Mouse (Mus musculus): ENCODE results near the gene Olfr397. TPM values are rescaled to one million over a fixed set of nuclear protein-coding genes. Genes with fewer than 3 reads are reported as not detected.

The Olfr397 gene
- polyA plus RNA-seq (2015; fragmentation: Nextera tagmentation; extraction: Ambion mirVana): not detected in 2 replicates

DNA sequence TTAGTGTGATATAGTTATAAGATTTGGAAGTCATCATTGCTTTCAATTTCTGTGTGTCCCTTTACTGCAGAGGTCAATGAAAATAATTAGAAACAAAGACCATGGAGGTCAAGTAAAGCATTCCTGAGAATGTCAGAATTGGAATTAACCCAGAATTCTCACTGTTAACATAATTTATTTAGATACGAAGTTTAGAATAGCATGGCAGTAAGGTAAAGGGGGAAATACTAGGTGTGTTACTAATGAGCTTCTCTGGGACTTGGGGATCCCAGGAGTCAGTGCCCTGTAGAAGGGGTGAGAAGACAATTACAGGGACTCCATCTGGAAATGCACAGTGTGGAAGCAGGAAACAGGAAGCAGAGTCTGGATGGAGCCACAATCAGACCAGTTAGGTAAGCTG lies at the start of gene Olfr397:
Gene Olfr397, plus strand, starts transcription at position 301 of the 400 bp plus-strand sequence.
- Histone ChIP-seq H3K9me3 (replicated peaks; ENCODE audit: control insufficient read depth, low read length, poor library complexity, severe bottlenecking) (peaks cover 18% of the 10 kb centered on the region; the same call in 1 of the 2 replicates), H3K27me3 (ENCODE audit: control insufficient read depth, insufficient read depth, low read depth, low read length) (no peaks in the 10 kb centered on the region), H3K36me3 (ENCODE audit: control insufficient read depth, insufficient read depth, low read length) (no peaks in the 10 kb centered on the region), H3K4me2 (ENCODE audit: low read length) (no peak within 1 kb of the TSS), H3K9ac (ENCODE audit: low read depth, low read length) (no peak within 1 kb of the TSS), H3K4me3 (ENCODE audit: low read depth, low read length) (no peak within 1 kb of the TSS), H3K4me1 (ENCODE audit: control insufficient read depth, insufficient read depth, low read length) (no peaks in the 10 kb centered on the region), H3K27ac (ENCODE audit: low read length) (no peak within 1 kb of the TSS)
- ATAC-seq: no peak
- 74% methylated on average over 1 of the region's 1 CpGs for WGBS

DNA sequence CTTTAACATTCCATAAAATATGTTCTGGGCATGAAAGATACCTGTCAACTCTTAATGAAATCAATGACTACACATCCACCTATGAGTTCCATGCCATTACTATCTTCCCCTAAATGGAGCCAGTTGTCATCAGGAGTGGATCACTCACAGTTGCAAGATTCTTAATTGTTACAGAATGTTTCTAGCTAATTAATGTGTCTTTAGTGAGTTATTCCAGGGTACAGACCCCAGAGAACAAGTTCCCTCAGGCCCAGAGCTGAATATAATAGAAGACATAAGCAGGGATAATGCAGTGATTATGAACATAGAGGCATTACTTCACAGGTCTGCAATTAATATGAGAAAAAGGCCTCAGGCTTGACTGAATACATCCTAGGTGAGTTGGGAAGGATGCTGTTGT lies 24.2 kb upstream of the Olfr397 start, which contains the start of gene Olfr23:
Gene Olfr23, plus strand, starts transcription at position 301 of the 400 bp plus-strand sequence.
- no peak for ATAC-seq
- Histone ChIP-seq H3K4me3 (ENCODE audit: low read depth, low read length) (no peak within 1 kb of the TSS), H3K9ac (ENCODE audit: low read depth, low read length) (no peak within 1 kb of the TSS), H3K36me3 (ENCODE audit: control insufficient read depth, insufficient read depth, low read length) (no peaks in the 10 kb centered on the region), H3K4me2 (ENCODE audit: low read length) (no peak within 1 kb of the TSS), H3K4me1 (ENCODE audit: control insufficient read depth, insufficient read depth, low read length) (no peaks in the 10 kb centered on the region), H3K9me3 (replicated peaks; ENCODE audit: control insufficient read depth, low read length, poor library complexity, severe bottlenecking) (0 out of 2 replicates have a peak, but pooled peaks cover 4% of the 10 kb centered on the region), H3K27ac (ENCODE audit: low read length) (no peak within 1 kb of the TSS), H3K27me3 (ENCODE audit: control insufficient read depth, insufficient read depth, low read depth, low read length) (no peaks in the 10 kb centered on the region)

DNA sequence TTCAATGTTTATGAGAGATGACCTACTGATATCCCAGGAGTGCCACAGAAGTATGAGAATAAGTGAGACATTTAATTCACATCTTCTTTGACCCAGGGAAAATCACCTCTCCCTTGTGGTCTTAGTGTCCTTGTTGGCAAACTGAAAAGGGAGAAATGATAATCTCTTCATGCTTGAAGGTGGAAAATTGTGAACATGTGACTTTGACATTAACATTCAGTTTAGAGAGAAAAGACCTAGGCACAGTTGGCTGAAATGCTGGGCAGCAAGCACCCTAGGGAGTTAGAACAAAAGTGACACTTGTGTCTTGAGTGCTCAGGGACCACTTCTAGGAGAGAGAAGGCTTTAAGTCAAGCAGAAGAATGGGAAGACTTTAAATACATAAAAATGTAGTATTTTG lies 29.7 kb downstream of the Olfr397 start, which contains the start of gene Olfr398:
Gene Olfr398, minus strand, starts transcription at position 101 of the 400 bp plus-strand sequence.
- Histone ChIP-seq H3K4me1 (ENCODE audit: control insufficient read depth, insufficient read depth, low read length) (no peaks in the 10 kb centered on the region), H3K9ac (ENCODE audit: low read depth, low read length) (no peak within 1 kb of the TSS), H3K36me3 (ENCODE audit: control insufficient read depth, insufficient read depth, low read length) (no peaks in the 10 kb centered on the region), H3K9me3 (replicated peaks; ENCODE audit: control insufficient read depth, low read length, poor library complexity, severe bottlenecking) (peaks cover 20% of the 10 kb centered on the region), H3K27me3 (ENCODE audit: control insufficient read depth, insufficient read depth, low read depth, low read length) (no peaks in the 10 kb centered on the region), H3K27ac (ENCODE audit: low read length) (no peak within 1 kb of the TSS), H3K4me3 (ENCODE audit: low read depth, low read length) (no peak within 1 kb of the TSS), H3K4me2 (ENCODE audit: low read length) (no peak within 1 kb of the TSS)
- ATAC-seq: no peak

DNA sequence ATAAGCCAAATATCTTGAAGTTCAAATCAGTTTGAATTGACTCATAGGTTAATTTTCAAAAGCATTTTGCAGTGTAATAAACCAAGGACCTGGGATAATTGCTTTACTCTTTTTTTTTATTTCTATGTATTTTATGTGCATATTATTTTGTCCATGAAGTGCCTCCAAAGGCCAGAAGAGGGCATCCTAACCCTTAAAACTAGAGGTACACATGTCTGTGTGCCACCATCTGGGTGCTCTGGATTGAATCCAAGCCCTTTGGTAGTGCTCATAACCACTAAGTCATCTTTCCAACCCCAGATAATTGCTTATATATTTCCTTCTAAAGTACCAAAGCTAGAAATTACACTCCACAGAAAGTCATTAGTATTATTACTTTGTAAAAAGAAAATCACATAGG lies 32.5 kb downstream of the Olfr397 start:
- no peak overlapping the region for H3K9ac ChIP-seq (ENCODE audit: low read depth, low read length)
- no peaks in the 10 kb centered on the region for H3K27me3 ChIP-seq (ENCODE audit: control insufficient read depth, insufficient read depth, low read depth, low read length)
- no peak overlapping the region for H3K4me2 ChIP-seq (ENCODE audit: low read length)
- H3K9me3 ChIP-seq (replicated peaks; ENCODE audit: control insufficient read depth, low read length, poor library complexity, severe bottlenecking): peaks cover 16% of the 10 kb centered on the region
- ATAC-seq: no peak
- no peak overlapping the region for H3K4me3 ChIP-seq (ENCODE audit: low read depth, low read length)
- no peaks in the 10 kb centered on the region for H3K4me1 ChIP-seq (ENCODE audit: control insufficient read depth, insufficient read depth, low read length)
- H3K36me3 ChIP-seq (ENCODE audit: control insufficient read depth, insufficient read depth, low read length): no peaks in the 10 kb centered on the region
- H3K27ac ChIP-seq (ENCODE audit: low read length): no peak overlapping the region

Other genes starting within 250 kb of the Olfr397 start
- not detected in 2 replicates for gene Olfr389, start 180.1 kb upstream of the Olfr397 start, polyA plus RNA-seq (2015; fragmentation: Nextera tagmentation; extraction: Ambion mirVana)
- gene Olfr390, start 177.9 kb upstream of the Olfr397 start, polyA plus RNA-seq (2015; fragmentation: Nextera tagmentation; extraction: Ambion mirVana): not detected in 2 replicates
- not detected in 2 replicates for gene Olfr391-ps, start 157.8 kb upstream of the Olfr397 start, polyA plus RNA-seq (2015; fragmentation: Nextera tagmentation; extraction: Ambion mirVana)
- not detected in 2 replicates for gene Olfr392, start 143.8 kb upstream of the Olfr397 start, polyA plus RNA-seq (2015; fragmentation: Nextera tagmentation; extraction: Ambion mirVana)
- gene Olfr393, start 109.4 kb upstream of the Olfr397 start, polyA plus RNA-seq (2015; fragmentation: Nextera tagmentation; extraction: Ambion mirVana): not detected in 2 replicates
- gene Olfr394, start 70.0 kb upstream of the Olfr397 start, polyA plus RNA-seq (2015; fragmentation: Nextera tagmentation; extraction: Ambion mirVana): not detected in 2 replicates
- gene Olfr395, start 51.5 kb upstream of the Olfr397 start, polyA plus RNA-seq (2015; fragmentation: Nextera tagmentation; extraction: Ambion mirVana): not detected in 2 replicates
- not detected in 2 replicates for gene Olfr23, start 24.1 kb upstream of the Olfr397 start, polyA plus RNA-seq (2015; fragmentation: Nextera tagmentation; extraction: Ambion mirVana)
- not detected in 2 replicates for gene Olfr398, start 29.6 kb downstream of the Olfr397 start, polyA plus RNA-seq (2015; fragmentation: Nextera tagmentation; extraction: Ambion mirVana)
- not detected in 2 replicates for gene Olfr139, start 95.7 kb downstream of the Olfr397 start, polyA plus RNA-seq (2015; fragmentation: Nextera tagmentation; extraction: Ambion mirVana)
- gene Olfr399, start 95.8 kb downstream of the Olfr397 start, polyA plus RNA-seq (2015; fragmentation: Nextera tagmentation; extraction: Ambion mirVana): not detected in 2 replicates
- gene Zfp616, start 109.1 kb downstream of the Olfr397 start, polyA plus RNA-seq (2015; fragmentation: Nextera tagmentation; extraction: Ambion mirVana): not detected in 2 replicates
- not detected in 2 replicates for gene Olfr401, start 152.9 kb downstream of the Olfr397 start, polyA plus RNA-seq (2015; fragmentation: Nextera tagmentation; extraction: Ambion mirVana)
- gene Olfr402, start 192.7 kb downstream of the Olfr397 start, polyA plus RNA-seq (2015; fragmentation: Nextera tagmentation; extraction: Ambion mirVana): not detected in 2 replicates
- not detected in 2 replicates for gene Olfr403, start 225.4 kb downstream of the Olfr397 start, polyA plus RNA-seq (2015; fragmentation: Nextera tagmentation; extraction: Ambion mirVana)

Data from midbrain, embryonic 16.5 days (tissue).